In genomic region chr15:102202971-102203834, GRCm38 (mm10) we compare ENCODE assay signal across 8 mouse cellular contexts. TPM values are rescaled to one million over a fixed set of nuclear protein-coding genes. Genes with fewer than 3 reads are reported as not detected.
DNase-seq lines count a peak whose midpoint lies in the region; ATAC-seq lines count a peak whose summit lies in the region.

Zfp740 (plus strand) TSS chr15:102203249.

- H3K4me3 ChIP-seq in forebrain, embryonic 11.5 days (ENCODE audit: low read depth, low read length), result peak within 1 kb of the TSS; percentile 92
- peak within 1 kb of the TSS; percentile 78 for H3K4me3 ChIP-seq in heart, embryonic 16.5 days (ENCODE audit: low read length)
- H3K4me3 ChIP-seq in liver, embryonic 15.5 days (replicated peaks), result peak within 1 kb of the TSS; percentile 91
- H3K4me3 ChIP-seq in neural tube, embryonic 12.5 days, result peak within 1 kb of the TSS; percentile 88

- ATAC-seq in forebrain, embryonic 11.5 days (replicated peaks; ENCODE audit: low FRiP score), result peak; percentile 96
- peak; percentile 98 for ATAC-seq in heart, embryonic 16.5 days (replicated peaks; ENCODE audit: extremely low read depth, insufficient read depth, low FRiP score)
- peak; percentile 94 for ATAC-seq in liver, embryonic 15.5 days (ENCODE audit: insufficient read depth)
- ATAC-seq in neural tube, embryonic 12.5 days (ENCODE audit: low FRiP score, low read depth), result peak; percentile 96

- peak; percentile 82 to 85 for DNase-seq in CD8-positive naive resting alpha-beta T cell, adult 2 months (ENCODE audit: low read depth in 2 of 2, low spot score in 2 of 2)
- peak; percentile 86 for DNase-seq in c-Kit-positive CD71-negative TER-119-negative erythroid progenitor cells, embryonic 14.5 days (ENCODE audit: low read depth)
- peak; percentile 99 for DNase-seq in forebrain, embryonic 11.5 days (ENCODE audit: low spot score)
- peak; percentile 98 for DNase-seq in kidney, postnatal 36 days
- DNase-seq in telencephalon, adult 2 months (ENCODE audit: low read depth, low spot score), result peak; percentile 94

- H3K9ac ChIP-seq in forebrain, embryonic 11.5 days (ENCODE audit: low read length), result peak within 1 kb of the TSS; percentile 86
- peak within 1 kb of the TSS; percentile 94 for H3K9ac ChIP-seq in heart, embryonic 16.5 days (ENCODE audit: low read length)
- H3K9ac ChIP-seq in liver, embryonic 15.5 days, result peak within 1 kb of the TSS; percentile 89
- H3K9ac ChIP-seq in neural tube, embryonic 12.5 days, result peak within 1 kb of the TSS; percentile 95

- peak within 1 kb of the TSS; percentile 85 for H3K4me2 ChIP-seq in forebrain, embryonic 11.5 days (ENCODE audit: low read depth, low read length, severe bottlenecking)
- peak within 1 kb of the TSS; percentile 77 for H3K4me2 ChIP-seq in heart, embryonic 16.5 days (ENCODE audit: low read depth, low read length)
- peak within 1 kb of the TSS; percentile 96 for H3K4me2 ChIP-seq in liver, embryonic 15.5 days
- peak within 1 kb of the TSS; percentile 81 for H3K4me2 ChIP-seq in neural tube, embryonic 12.5 days (replicated peaks)

- under 1% methylated on average over 66 of the region's 68 CpGs for WGBS in forebrain, embryonic 11.5 days
- under 1% methylated on average over 59 of the region's 68 CpGs for WGBS in heart, embryonic 16.5 days
- under 1% methylated on average over 66 of the region's 68 CpGs for WGBS in liver, embryonic 15.5 days (ENCODE audit: insufficient replicate concordance)
- WGBS in neural tube, embryonic 12.5 days, result under 1% methylated on average over 65 of the region's 68 CpGs

- peaks cover under 1% of the 10 kb centered on the region; the same call in 1 of the 2 replicates for H3K36me3 ChIP-seq in forebrain, embryonic 11.5 days (ENCODE audit: control insufficient read depth, insufficient read depth, low read length)
- H3K36me3 ChIP-seq in heart, embryonic 16.5 days (ENCODE audit: control insufficient read depth, insufficient read depth), result peaks cover 19% of the 10 kb centered on the region
- H3K36me3 ChIP-seq in liver, embryonic 15.5 days (replicated peaks), result peaks cover 33% of the 10 kb centered on the region
- peaks cover 14% of the 10 kb centered on the region for H3K36me3 ChIP-seq in neural tube, embryonic 12.5 days

- H3K27me3 ChIP-seq in forebrain, embryonic 11.5 days (ENCODE audit: control insufficient read depth, insufficient read depth, low read length), result no peaks in the 10 kb centered on the region
- H3K27me3 ChIP-seq in heart, embryonic 16.5 days (ENCODE audit: control insufficient read depth, insufficient read depth, low read length), result no peaks in the 10 kb centered on the region
- H3K27me3 ChIP-seq in liver, embryonic 15.5 days, result no peaks in the 10 kb centered on the region
- H3K27me3 ChIP-seq in neural tube, embryonic 12.5 days (replicated peaks), result no peaks in the 10 kb centered on the region

- no peaks in the 10 kb centered on the region for H3K9me3 ChIP-seq in forebrain, embryonic 11.5 days (ENCODE audit: control insufficient read depth, low read length)
- H3K9me3 ChIP-seq in heart, embryonic 16.5 days (replicated peaks; ENCODE audit: control insufficient read depth, low read length), result no peaks in the 10 kb centered on the region
- H3K9me3 ChIP-seq in liver, embryonic 15.5 days (replicated peaks), result no peaks in the 10 kb centered on the region
- no peaks in the 10 kb centered on the region for H3K9me3 ChIP-seq in neural tube, embryonic 12.5 days

- H3K27ac ChIP-seq in forebrain, embryonic 11.5 days (ENCODE audit: low read depth, low read length), result peak within 1 kb of the TSS; percentile 95
- peak within 1 kb of the TSS; percentile 99 for H3K27ac ChIP-seq in heart, embryonic 16.5 days (ENCODE audit: low read length)
- H3K27ac ChIP-seq in liver, embryonic 15.5 days (replicated peaks), result peak within 1 kb of the TSS; percentile 97
- peak within 1 kb of the TSS; percentile 98 for H3K27ac ChIP-seq in neural tube, embryonic 12.5 days

- peaks cover 13% of the 10 kb centered on the region for H3K4me1 ChIP-seq in forebrain, embryonic 11.5 days (replicated peaks; ENCODE audit: control insufficient read depth, insufficient read depth, low read length)
- H3K4me1 ChIP-seq in heart, embryonic 16.5 days (ENCODE audit: control insufficient read depth, insufficient read depth, low read length), result peaks cover 29% of the 10 kb centered on the region
- peaks cover 65% of the 10 kb centered on the region for H3K4me1 ChIP-seq in liver, embryonic 15.5 days (replicated peaks)
- peaks cover 40% of the 10 kb centered on the region for H3K4me1 ChIP-seq in neural tube, embryonic 12.5 days

RNA-seq across cellular contexts. Expression of gene Zfp740, which starts in this region (rescaled TPM):
- 79.8 and 80.7 TPM in 2 replicates for polyA plus RNA-seq in forebrain, embryonic 11.5 days (2014; fragmentation: Nextera tagmentation; extraction: Ambion mirVana)
- polyA plus RNA-seq in heart, embryonic 16.5 days (2015; fragmentation: Nextera tagmentation; extraction: Ambion mirVana), result 30.2 and 33.2 TPM in 2 replicates
- polyA plus RNA-seq in liver, embryonic 15.5 days (2015; fragmentation: Nextera tagmentation; extraction: Ambion mirVana), result 15.3 and 18.9 TPM in 2 replicates
- polyA plus RNA-seq in neural tube, embryonic 12.5 days (2016; fragmentation: Nextera tagmentation; extraction: Ambion mirVana), result 98.3 and 105 TPM in 2 replicates

Comparison
In these comparisons a context has a peak if more than half of its experiments do, and no peak if none do; other contexts are left out.
1. Peak in every context shown above with its lines: DNase-seq, ATAC-seq, H3K4me3 ChIP-seq and H3K27ac ChIP-seq.